Mouse (Mus musculus): Measurements from ENCODE around the gene Arid4b. TPM values are rescaled to one million over a fixed set of nuclear protein-coding genes. Genes with fewer than 3 reads are reported as not detected.

Gene Arid4b
- total RNA-seq, 2 experiments from 2014 or later, result 44.8 to 51.3 TPM

Other genes starting within 250 kb of the Arid4b start
- gene B3galnt2, start 108.8 kb upstream of the Arid4b start, total RNA-seq (2021), result 10 to 100 TPM; 13.1 to 16.6 TPM
- gene Tbce, start 23.6 kb upstream of the Arid4b start, total RNA-seq (2021), result 10 to 100 TPM; 66.1 to 75.6 TPM
- 10 to 100 TPM; 60.5 to 64.1 TPM for gene Ggps1, start 256 bp downstream of the Arid4b start, total RNA-seq (2021)